ENCODE assay signal across 8 mouse cellular contexts in genomic region chr5:138992611-138993370, GRCm38 (mm10). TPM values are rescaled to one million over a fixed set of nuclear protein-coding genes. Genes with fewer than 3 reads are reported as not detected.
A peak's percentile ranks its signal among the peaks of the same experiment; 100 is the strongest.
DNase-seq lines count a peak whose midpoint lies in the region; ATAC-seq lines count a peak whose summit lies in the region.

No protein-coding gene starts in this region.

- peak overlapping the region; percentile 96 for H3K27ac ChIP-seq in kidney, embryonic 16.5 days (ENCODE audit: low read length)
- no peak overlapping the region for H3K27ac ChIP-seq in midbrain, embryonic 12.5 days (replicated peaks)

- H3K9ac ChIP-seq in kidney, embryonic 16.5 days (replicated peaks; ENCODE audit: low read length) = peak overlapping the region; percentile 84
- peak overlapping the region; percentile 68; the same call in 1 of the 2 replicates for H3K9ac ChIP-seq in midbrain, embryonic 12.5 days (replicated peaks)

- peaks cover 63% of the 10 kb centered on the region for H3K4me1 ChIP-seq in kidney, embryonic 16.5 days (ENCODE audit: insufficient read depth, low read length)
- peaks cover 64% of the 10 kb centered on the region for H3K4me1 ChIP-seq in midbrain, embryonic 12.5 days

- ATAC-seq in kidney, embryonic 16.5 days (ENCODE audit: low FRiP score, low TSS enrichment) = no peak
- no peak for ATAC-seq in midbrain, embryonic 12.5 days (ENCODE audit: low FRiP score, low read depth)

- 4% methylated on average over 59 of the region's 59 CpGs for WGBS in kidney, embryonic 16.5 days
- WGBS in midbrain, embryonic 12.5 days = 2% methylated on average over 59 of the region's 59 CpGs

- peaks cover 4% of the 10 kb centered on the region; the same call in 1 of the 2 replicates for H3K36me3 ChIP-seq in kidney, embryonic 16.5 days (ENCODE audit: insufficient read depth, low read length)
- no peaks in the 10 kb centered on the region for H3K36me3 ChIP-seq in midbrain, embryonic 12.5 days

- H3K27me3 ChIP-seq in kidney, embryonic 16.5 days (ENCODE audit: insufficient read depth, low read length) = peaks cover 39% of the 10 kb centered on the region
- H3K27me3 ChIP-seq in midbrain, embryonic 12.5 days = peaks cover 81% of the 10 kb centered on the region

- DNase-seq in cerebellum, postnatal 10 days = peak; percentile 14 to 33
- no peak for DNase-seq in cerebellum, postnatal 36 days
- peak; percentile 70 for DNase-seq in adrenal gland, postnatal 14 days
- DNase-seq in gastrocnemius, postnatal 14 days = peak; percentile 52
- no peak for DNase-seq in c-Kit-positive CD71-positive TER-119-positive erythroid progenitor cells, embryonic 14.5 days (ENCODE audit: low spot score)
- DNase-seq in T-cell, adult 2 months (ENCODE audit: low spot score) = no peak

- H3K4me3 ChIP-seq in kidney, embryonic 16.5 days (ENCODE audit: low read length) = peak overlapping the region; percentile 80
- peak overlapping the region; percentile 59 for H3K4me3 ChIP-seq in midbrain, embryonic 12.5 days

- H3K9me3 ChIP-seq in kidney, embryonic 16.5 days (ENCODE audit: low read length) = no peaks in the 10 kb centered on the region
- no peaks in the 10 kb centered on the region for H3K9me3 ChIP-seq in midbrain, embryonic 12.5 days

- peak overlapping the region; percentile 91 for H3K4me2 ChIP-seq in kidney, embryonic 16.5 days (replicated peaks; ENCODE audit: low read depth, low read length)
- H3K4me2 ChIP-seq in midbrain, embryonic 12.5 days (replicated peaks) = peak overlapping the region; percentile 94

- intact Hi-C loops in gastrocnemius, postnatal 14 days (cut with DNase I; ENCODE audit: low total_unique reads) = no loop called here

RNA-seq across cellular contexts. Expression of gene Pdgfa, which starts 4.4 kb away (rescaled TPM):
- 22.0 and 26.0 TPM in 2 replicates for total RNA-seq in adrenal gland, postnatal 14 days (2021)
- 10 to 100 TPM; 15.8 to 22.3 TPM for total RNA-seq in gastrocnemius, postnatal 14 days (2021)
- polyA plus RNA-seq in kidney, embryonic 16.5 days (2015; fragmentation: Nextera tagmentation; extraction: Ambion mirVana) = 57.1 and 58.6 TPM in 2 replicates
- polyA plus RNA-seq in midbrain, embryonic 12.5 days (2016; fragmentation: Nextera tagmentation; extraction: Ambion mirVana) = 4.9 and 5.3 TPM in 2 replicates

Comparison
In these comparisons a context has a peak if more than half of its experiments do, and no peak if none do; other contexts are left out.
1. DNase-seq: peak in cerebellum, postnatal 10 days (2 of 2), adrenal gland, postnatal 14 days (single experiment) and gastrocnemius, postnatal 14 days (single experiment); none in cerebellum, postnatal 36 days (0 of 2), c-Kit-positive CD71-positive TER-119-positive erythroid progenitor cells, embryonic 14.5 days (single experiment) and T-cell, adult 2 months (single experiment).